Mouse (Mus musculus): ENCODE results near the gene Osbpl10. TPM values are rescaled to one million over a fixed set of nuclear protein-coding genes. Genes with fewer than 3 reads are reported as not detected.
A peak's percentile ranks its signal among the peaks of the same experiment; 100 is the strongest.
"Not testable (repeated sequence)": the region's sequence is repeated elsewhere in the genome, so short reads cannot be mapped to it uniquely, and the experiment has no call there.

Gene Osbpl10
- total RNA-seq, 2 experiments from 2014 or later: 41.1 to 42.8 TPM

DNA sequence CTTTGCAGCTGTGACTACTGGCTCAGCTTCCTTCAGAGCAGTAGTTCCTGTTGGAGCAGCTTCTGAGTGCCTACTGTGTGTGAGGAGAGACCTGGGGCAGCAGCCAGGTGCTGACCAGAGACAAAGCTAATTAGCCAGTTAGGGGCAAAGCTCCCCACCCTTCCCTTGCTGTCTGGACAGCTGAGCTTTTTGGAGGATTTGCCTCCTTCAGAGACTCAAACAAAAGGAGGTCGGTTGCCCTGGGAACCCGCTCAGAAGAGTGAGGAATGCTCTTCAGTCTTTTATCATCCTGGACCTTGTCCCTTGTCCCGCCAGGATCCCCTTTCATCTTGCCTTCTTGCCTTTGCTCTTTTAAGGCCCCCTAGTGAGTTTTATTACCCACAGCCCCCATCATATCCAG, 50.9 kb downstream of the Osbpl10 start:
- no peak for DNase-seq
- intact Hi-C loops (cut with DNase I): no loop called here

- DNase-seq: no peak
- intact Hi-C loops (cut with DNase I): no loop called here
Measured at GRCm38 (mm10) chr9:115030581-115030980, 52.2 kb downstream of the Osbpl10 start.

GRCm38 (mm10) chr9:115031046-115031445, 52.7 kb downstream of the Osbpl10 start:
- intact Hi-C loops (cut with DNase I); DNase-seq: not testable (repeated sequence)

DNA sequence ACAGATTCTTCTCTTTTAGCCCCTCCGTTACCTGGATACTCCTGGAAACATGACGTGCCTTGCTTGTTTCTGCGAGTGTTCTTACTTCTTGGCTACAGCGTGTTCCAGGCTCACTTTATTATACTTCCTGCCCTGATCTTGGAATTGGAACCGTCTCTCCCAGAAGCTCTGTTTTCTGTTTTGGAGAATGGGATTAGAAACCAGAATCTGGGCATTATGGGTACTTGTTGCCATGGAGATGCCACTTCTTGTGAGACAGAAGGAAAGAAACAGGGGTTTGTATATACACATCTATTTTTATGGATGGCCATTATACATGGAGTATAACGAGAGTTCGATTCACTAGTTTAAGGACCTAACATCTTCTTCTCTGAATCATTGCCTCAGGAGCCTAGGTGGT, 54.4 kb downstream of the Osbpl10 start:
- no peak for DNase-seq
- intact Hi-C loops (cut with DNase I): no loop called here

DNA sequence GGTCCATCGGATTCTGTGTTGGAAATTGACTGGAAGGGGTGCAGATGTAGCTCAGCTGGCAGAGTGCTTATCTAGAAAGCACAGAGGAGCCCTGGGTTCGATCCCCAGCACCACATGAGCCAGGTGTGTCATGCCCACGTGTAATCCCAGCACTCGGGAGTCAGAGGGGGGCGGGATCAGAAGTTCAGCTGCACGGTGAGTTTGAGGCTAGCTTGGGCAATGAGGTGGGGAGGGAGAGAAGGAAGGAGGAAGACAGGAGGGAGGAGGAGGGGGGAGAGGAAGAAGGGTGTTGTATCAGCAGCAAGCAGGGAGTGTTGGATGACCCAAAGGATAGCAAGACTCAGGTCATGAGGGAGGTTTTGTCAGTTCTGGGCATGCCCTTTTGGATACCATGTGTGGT, 55.9 kb downstream of the Osbpl10 start:
- DNase-seq: no peak
- intact Hi-C loops (cut with DNase I): no loop called here

DNA sequence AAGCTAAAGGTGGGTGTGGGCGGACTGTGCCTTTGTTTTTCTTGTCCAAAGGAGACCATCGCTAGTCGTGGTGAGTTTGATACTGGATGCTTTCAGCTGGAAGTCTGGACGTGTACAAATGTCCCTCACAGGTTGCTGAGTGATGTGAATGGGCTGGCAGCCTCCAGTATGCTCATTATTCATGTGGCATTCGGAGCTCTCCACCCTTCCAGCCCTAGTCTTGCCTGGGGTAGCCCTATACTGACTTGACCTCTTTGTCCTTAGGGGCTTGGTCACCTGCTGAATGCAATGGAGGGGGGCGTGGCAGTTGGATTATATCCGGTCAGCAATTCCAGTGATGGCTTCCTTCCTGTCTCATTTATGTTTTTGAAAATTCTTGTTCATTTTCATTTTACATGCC, 56.4 kb downstream of the Osbpl10 start:
- intact Hi-C loops (cut with DNase I): no loop called here
- DNase-seq: no peak

DNA sequence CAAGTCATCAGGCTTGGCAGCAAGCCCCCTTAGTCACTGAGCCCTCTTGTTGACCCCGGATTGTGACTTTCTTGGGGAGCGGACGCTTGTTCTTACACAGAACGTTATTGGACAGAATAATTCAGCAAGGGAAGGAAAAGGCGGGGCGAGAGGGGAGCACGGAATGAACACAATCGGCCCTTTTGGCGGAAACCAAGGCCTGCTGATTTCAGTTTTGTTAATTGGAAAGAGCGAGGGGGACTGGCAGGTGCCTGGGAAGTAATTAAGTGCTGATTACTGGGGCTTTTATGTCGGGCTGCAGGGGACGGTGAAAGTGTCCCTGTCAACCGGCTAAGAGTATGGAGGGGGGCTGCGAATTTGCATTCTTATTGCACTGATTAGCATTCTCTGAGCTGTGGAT, 59.8 kb downstream of the Osbpl10 start:
- intact Hi-C loops (cut with DNase I): no loop called here
- peak; percentile 24 for DNase-seq

- DNase-seq: peak; percentile 29
- intact Hi-C loops (cut with DNase I): no loop called here
Measured at GRCm38 (mm10) chr9:115038686-115039085, 60.3 kb downstream of the Osbpl10 start.

DNA sequence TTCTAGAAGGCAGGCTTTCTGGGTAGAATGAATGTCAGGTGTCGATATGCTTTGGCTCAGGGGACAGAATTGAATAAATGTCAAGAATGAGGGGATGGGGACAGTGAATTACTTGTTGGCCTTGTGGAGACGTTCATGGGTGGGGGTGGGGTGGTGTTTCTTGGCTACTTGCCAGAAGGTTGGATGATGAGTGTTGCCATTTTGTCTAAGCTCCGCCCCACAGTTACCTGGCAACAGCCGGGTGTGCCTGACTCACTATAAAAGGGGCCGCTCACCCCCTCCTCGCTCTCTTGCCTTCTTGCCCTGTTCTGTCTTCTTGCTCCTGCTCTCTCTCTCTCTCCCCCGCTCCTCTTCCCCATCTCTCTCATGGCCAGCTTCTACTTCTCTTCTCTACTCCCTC, 60.9 kb downstream of the Osbpl10 start:
- no peak for DNase-seq
- intact Hi-C loops (cut with DNase I): no loop called here

GRCm38 (mm10) chr9:115042571-115042970, 64.2 kb downstream of the Osbpl10 start:
- intact Hi-C loops (cut with DNase I): no loop called here

DNA sequence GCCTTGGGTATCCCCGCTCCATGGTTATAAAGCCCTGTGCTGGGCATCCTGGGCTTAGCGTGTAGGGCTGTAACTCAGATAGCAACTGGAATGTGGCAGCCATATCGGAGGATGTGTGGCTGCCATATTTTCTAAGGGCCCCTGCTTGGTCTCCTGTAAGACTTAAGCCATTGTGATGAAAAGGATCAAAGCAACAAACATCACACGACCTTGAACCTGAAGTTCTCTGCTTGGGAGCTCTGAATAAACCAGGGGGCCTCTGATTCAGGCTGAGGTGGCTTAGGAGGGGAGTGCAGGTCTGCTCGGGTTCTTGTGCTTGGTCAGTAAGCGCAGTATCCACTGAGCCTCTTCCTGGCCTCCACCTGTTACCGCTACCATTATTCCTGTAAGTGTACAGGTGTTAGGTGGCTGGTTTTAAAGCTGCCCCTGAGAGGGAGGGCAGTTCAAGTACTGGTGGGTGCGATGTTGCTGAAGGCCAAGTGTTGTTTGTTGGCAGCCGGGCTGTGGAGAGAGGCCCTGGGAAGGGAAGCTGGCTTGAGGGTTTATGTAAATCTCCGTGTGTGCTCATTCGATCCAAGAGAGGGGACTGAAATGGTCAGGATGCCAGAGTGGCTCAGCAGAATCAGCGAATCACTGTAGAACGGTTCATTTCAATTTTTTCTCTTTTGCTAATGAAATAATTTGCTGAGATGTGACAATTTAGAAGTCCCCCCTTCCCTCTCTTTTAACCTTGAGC, 64.8 kb downstream of the Osbpl10 start:
- DNase-seq: no peak
- intact Hi-C loops (cut with DNase I): no loop called here

More at GRCm38 (mm10) chr9:115042571-115042970, 64.2 kb downstream of the Osbpl10 start:
- no peak for DNase-seq

DNA sequence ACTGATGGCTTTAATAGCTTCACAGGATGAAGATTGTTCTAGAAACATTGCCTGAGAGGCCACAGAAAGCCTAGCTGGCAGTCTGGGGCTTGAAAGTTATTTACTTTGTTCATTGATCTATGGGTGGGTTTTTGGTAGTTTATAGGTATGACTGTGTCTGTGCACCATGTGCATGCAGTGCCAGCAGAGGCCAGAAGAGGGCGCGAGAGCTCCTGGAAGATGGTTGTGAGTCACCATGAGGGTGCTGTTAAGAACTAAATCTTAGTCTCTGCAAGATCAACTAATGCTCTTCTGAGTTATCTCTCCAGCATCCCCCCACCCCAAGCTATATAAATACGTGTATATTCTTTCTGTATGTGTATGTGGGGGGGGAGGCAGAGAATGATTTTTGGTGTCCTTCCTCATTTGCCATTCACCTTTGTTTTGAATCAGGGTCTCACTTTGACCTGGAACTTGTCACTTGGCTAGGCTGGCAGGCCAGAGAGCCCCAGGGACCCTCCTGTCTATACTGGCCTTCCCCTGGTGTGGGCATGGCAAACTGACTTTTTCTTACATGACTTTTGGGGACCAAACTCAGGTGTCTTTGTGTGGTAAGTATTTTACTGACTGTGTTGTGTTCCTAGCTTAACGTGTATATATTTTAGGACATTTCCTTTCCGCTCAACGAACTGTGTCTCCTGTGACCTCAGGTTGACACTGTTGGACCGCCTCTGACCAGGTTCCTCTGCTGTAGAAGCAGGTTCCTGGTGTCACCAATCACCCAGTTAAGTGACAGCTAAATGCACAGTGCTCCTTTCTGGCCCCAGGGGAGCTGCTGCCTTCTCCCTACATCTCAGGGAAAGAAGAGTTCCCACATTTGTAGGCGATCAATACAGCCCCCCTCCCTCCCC, 65.8 kb downstream of the Osbpl10 start:
- DNase-seq: peak; percentile 42
- intact Hi-C loops (cut with DNase I): no loop called here

DNA sequence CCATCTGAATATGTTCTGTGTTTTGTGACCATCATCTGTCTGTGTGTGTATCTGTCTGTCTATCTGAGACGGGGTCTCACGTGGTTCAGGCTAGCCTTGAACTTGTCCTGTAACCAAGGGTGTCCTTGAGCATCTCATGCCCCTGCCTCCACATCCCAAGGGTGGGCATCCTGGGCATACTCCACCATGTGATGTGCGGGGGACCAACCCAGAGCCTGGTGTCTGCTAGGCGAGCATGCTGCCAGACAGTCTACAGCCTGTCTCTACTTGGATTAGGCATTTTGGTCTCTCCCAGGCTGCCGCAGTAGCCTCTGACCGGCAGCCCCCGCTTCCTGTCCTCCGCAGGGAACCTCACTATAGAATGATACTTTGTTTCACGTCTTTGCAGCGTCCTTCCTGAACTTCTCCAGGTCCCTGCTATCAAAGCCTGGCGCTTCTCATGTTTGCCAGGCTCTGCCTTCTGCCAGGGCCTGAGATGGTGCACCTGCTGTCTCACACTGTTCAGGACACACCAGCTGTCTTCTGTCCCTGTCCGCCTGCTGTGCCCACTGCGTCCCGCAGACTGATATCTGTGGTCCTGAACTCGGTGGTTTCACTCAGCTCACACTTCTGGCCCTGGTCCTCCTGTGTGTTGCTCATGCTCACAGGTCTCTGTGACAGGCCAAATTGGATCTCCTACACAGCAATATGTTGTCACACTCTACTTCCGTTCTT, 66.9 kb downstream of the Osbpl10 start:
- peak; percentile 72 for DNase-seq
- intact Hi-C loops (cut with DNase I): no loop called here

DNA sequence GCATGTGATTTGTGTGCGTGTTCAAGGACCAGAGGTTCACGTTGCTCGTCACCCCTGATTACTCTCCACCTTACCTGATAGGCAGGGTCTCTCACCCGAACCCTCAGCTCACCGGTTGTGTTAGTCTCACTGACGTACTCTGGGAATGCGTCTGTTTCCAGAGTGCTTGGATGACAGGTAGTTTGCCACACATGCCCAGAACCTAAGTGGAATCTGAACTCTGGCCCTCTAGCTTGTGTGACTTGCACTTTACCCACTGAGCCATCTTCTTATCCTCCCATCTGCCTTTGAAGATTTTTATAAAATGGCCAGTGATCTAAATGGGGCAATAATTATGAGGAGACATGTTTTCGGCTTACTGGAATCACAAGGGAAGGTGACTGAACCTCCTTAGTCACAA, 68.3 kb downstream of the Osbpl10 start:
- DNase-seq: no peak
- intact Hi-C loops (cut with DNase I): no loop called here

- intact Hi-C loops (cut with DNase I): no loop called here
- no peak for DNase-seq
Measured at GRCm38 (mm10) chr9:115048340-115048739, 70.0 kb downstream of the Osbpl10 start.

DNA sequence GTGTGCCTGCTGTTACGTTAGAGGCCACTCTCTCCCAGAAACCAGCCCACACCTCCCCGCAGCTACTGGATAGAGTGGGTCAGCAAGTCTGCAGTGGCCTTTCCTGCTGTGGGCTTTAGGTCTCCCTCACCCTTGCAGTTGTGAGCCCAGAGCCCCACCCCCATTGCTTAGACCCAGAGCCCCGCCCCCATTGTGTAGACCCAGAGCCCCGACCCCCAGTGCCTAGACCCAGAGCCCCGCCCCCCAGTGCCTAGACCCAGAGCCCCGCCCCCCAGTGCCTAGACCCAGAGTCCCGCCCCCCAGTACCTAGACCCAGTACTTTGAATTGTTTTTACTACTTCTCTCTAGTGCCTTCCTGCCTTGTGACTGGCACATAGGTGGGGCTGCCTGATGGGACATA, 70.5 kb downstream of the Osbpl10 start:
- DNase-seq: no peak
- intact Hi-C loops (cut with DNase I): no loop called here

DNA sequence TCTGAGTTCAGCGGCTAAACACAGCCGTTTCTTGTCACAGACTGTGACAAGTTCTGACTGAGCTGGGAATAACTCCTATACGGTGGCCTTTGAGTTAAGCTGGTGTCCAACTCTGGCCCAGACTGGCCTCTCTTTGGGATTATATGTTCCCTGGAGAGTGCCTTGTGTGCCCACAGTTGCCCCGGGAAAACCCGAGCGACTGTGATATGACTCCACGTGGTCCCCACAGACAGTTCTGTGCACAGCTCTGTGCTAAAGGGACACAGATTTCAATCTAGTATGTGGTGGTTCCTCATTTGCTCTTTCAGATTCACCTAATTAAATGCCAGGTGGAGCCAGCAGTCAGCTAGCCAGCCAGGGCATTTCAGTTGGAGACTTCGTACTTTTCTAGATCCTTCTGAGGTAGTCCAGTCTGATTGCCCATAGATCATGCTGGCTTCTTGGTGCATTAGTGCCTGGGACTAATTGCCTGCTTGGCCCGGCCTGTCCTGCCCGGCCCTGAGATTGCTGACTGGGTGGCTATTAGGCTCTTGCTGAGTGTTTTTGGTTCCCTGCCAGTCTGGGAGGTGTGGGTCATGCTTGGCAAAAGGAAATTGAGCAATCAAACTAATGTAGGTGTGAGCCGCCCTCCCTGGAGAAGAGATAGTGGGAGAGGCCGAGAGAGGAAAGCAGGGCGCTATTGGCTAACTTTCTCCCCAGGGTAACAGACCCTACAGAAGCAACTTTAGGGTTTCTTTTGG, 71.8 kb downstream of the Osbpl10 start:
- DNase-seq: peak; percentile 46
- intact Hi-C loops (cut with DNase I): no loop called here

DNA sequence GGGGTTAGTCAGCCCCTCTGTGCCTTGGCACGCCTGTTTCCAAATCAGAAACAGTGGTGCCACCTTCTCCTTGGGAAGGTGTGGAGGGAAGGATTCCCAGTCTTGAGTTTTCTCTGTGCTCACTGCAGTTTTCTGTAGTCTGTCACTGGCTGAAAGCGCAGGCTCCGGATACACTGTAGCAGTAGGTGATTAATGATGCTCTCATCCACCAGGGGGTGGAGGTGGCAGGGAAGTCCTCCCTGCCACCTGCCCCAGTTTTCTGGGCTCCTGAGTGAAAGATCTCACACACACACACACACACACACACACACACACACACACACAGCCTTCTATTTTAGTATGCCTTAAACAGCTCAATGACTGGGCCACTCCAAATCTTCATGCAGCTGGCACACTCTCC, 73.6 kb downstream of the Osbpl10 start:
- intact Hi-C loops (cut with DNase I): no loop called here
- no peak for DNase-seq

DNA sequence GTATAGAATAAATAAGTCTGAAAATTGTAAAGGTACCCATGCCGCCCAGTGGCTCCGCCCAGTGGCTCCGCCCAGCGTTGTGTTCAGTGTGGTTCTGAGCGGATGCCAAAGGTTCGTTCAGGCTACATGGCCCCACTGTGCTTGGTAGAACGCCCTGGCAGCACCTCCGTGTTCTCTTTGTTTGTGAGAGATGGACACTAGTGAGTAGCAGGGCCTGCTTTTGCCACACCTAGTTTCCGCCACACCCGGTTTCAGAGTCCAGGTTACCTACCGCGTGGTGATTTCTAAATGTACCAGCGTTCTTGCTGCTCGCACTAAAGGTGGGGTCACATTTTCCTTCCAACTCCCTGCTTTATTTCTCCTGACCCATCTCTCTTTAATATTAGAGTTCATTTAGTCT, 75.4 kb downstream of the Osbpl10 start:
- intact Hi-C loops (cut with DNase I): no loop called here
- DNase-seq: no peak

GRCm38 (mm10) chr9:115055041-115055830, 76.9 kb downstream of the Osbpl10 start:
- peak; percentile 35 for DNase-seq
- intact Hi-C loops (cut with DNase I): no loop called here

Data from left cerebral cortex, postnatal 4 days (tissue).